Mouse (Mus musculus) common myeloid progenitor, adult 5-6 weeks (primary cell): ENCODE results near the gene Stk32c. TPM values are rescaled to one million over a fixed set of nuclear protein-coding genes. Genes with fewer than 3 reads are reported as not detected.

Experiments
- ATAC-seq: replicated peaks from 2 replicates; pipeline ENCODE4 v1.8.0; 2016; ENCODE audit warnings: low read depth, mild to moderate bottlenecking, moderate TSS enrichment, inconsistent platforms; ENCODE audit not compliant: poor library complexity, severe bottlenecking
- total RNA-seq: library from RNA; stranded (forward); fragments of 200-1000, 187-1606 nt; gene quantifications from 2 replicates; pipeline ENCODE4 v1.2.3, GENCODE M21; 2017

The Stk32c gene
- total RNA-seq, 1 experiment from 2014 or later = not detected

DNA sequence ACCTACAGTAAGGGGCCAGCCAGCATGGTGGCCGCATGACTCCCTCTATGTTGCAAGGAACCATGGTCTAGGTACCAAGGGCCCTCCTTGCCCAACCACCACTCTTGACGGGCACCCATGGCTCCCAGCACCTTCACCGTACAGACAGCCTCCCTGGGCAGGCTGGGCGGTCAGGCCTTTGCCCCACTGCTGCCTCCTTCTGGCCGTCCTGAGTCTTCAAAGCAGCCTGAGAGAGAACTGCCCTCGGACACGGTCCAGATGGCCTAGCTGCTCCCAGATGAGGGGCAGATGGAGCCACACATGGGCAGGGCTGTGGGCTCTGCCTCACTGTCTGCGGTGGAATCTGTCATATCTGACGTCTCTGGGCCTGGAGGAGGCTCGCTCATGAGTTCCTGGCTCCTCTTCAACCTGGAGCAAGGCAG is 109.1 kb downstream of the Stk32c start:
- no peak for ATAC-seq

DNA sequence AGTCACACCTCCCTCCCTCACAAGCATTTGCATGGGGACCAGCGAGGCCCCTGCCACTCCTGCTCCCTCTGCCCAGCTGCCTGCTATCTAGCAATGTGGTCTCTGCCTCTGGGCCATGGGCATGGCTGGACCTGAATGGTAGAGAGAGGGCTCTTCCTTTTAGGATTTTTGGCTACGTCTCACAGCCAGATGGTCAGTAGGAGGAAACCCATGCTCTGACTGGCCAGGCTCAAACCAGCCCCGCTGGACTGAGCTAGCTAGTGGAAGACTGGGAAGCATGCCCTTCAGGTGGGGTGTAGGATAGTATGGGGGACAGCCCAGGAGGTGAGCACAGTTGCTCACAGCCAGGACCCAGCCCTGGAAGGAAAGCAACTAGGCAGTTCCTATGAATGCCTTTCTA is 111.3 kb downstream of the Stk32c start:
- ATAC-seq = no peak

DNA sequence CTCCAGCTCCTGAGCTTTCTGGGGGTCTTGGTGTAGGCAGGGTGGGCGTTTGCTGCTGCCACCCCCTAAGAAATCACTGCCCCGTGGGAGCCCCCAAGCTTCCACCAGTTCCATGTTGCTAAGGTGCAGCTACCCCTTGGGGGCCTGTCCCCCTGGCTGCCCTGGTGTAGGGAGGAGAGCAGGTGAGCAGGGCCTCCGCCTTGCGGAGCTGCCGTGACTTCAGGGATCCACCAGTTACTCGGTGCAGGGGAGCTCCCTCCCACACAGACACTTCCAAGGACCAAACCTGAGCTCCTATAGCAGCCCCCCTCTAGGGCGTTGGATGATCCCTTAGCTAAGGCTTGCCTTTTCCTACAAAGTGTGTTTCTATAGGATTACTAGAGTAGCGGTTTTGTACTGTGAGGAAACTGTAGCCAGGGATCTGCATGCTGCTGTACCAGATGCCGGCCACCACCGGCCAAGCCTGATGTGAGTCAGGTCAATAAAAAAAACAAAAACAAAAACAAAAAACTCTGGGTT is 111.8 kb downstream of the Stk32c start:
- ATAC-seq = no peak

DNA sequence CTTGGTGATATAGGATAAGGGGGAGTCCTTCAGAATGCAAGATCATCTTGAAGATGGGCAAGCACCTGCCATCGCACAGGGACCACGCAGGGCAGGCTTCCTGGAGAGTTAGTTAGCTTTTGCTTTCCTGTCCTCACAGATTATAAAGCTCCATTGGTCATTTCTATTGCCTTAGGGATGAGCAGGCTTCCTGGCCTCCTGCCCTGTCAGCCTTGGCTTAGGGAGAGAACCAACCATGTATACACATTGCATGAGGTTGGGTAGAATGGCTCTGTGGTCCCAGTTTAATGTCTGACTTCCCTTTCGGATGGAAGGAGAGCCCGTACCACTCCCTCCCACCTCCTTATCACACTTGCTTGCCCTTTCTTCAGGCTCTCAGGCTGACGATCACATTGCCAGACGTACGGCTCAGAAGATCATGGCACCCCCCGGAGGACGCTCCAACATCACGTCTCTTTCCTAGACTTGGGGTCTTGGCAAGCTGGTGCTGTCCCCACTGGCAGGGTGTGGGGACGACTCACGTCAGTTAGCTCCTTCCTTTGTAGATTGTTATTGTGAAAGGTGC is 112.5 kb downstream of the Stk32c start:
- no peak for ATAC-seq

DNA sequence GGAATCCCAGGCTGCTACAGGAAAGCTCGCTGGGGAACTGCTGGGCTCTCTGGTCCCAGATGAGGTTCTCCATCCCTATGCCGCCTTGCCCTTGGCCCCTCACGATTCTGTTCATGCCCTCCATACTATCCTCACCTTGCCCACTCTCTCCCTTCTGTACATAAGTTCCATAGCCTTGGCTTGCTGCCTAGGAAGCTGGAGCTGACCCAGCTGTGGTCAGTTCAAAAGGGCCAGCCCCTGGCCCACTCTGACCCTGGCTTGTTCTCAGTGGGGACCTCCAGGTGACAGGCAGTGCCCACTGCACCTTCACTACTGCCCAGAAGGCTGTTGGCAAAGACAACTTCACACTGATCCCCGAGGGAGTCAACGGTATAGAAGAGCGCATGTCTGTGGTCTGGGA is 116.7 kb downstream of the Stk32c start:
- ATAC-seq = no peak

GRCm38 (mm10) chr7:139095282-139095681 is 117.8 kb downstream of the Stk32c start:
- no peak for ATAC-seq

GRCm38 (mm10) chr7:139094761-139095160 is 118.3 kb downstream of the Stk32c start:
- ATAC-seq = no peak

DNA sequence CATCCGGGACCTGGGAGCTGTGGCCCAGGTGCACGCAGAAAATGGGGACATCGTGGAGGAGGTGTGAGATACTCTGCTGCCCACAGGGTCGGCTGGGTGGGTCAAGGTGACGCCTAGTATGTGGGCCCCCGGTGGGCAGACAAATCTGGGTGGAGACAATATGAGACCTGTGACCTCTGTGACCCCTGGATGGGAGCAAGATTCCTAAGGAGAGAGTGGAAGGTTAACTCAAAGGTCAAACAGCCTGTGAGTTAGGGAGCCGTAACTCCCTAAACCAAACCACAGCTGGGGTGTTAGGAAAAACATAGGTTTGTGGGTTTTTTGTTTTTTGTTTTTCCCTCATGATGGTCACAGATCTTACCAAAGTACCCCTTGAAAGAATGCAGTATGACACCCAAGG is 119.3 kb downstream of the Stk32c start:
- ATAC-seq = no peak

GRCm38 (mm10) chr7:139093124-139093523 is 120.0 kb downstream of the Stk32c start:
- no peak for ATAC-seq

- ATAC-seq = no peak
Observed at GRCm38 (mm10) chr7:139092676-139093075, 120.4 kb downstream of the Stk32c start.

GRCm38 (mm10) chr7:139091681-139092080 is 121.4 kb downstream of the Stk32c start:
- ATAC-seq = no peak

DNA sequence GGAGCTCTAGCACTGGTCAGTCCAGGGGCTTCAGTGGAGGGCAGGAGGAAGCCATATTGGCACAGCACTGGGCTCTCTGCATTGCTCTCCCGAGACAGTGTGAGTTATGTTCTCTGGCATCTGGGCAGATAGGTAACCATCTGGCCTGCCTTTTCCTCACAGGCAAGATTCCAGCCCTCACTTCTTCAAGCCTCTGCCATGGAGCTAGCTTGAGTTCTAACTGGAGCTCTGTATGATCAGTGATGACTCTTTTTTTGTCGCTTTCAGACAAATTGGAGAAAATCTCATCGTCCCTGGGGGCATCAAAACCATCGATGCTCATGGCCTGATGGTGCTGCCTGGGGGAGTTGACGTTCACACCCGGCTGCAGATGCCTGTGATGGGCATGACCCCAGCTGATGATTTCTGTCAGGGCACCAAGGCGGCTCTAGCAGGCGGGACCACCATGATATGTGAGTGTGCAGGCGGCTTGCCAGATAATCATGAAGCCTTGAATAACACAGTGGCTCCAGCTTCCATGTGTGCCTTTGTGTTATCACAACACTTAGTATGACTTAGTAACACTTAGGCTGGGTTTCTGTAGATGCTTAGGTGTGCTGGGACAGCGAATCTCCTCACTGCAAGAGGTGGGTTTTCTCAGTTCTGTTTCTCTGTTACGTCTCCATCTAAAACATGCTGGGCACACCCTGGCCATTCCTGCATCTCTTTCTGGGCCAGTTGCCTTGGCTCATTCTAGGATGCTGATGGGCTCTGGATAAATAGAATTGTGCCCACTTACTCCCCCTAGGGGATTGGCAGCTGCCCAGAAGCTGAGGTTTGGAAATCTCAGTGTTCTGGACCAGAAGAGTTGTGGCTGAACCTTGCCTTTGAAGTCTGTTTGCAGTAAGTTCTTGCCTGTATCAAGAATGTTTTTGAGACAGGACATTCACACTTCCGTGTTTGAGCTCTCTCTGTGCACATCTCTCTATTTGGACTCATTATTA is 122.9 kb downstream of the Stk32c start:
- ATAC-seq = no peak

- ATAC-seq = no peak
Observed at GRCm38 (mm10) chr7:139087801-139088200, 125.3 kb downstream of the Stk32c start.

DNA sequence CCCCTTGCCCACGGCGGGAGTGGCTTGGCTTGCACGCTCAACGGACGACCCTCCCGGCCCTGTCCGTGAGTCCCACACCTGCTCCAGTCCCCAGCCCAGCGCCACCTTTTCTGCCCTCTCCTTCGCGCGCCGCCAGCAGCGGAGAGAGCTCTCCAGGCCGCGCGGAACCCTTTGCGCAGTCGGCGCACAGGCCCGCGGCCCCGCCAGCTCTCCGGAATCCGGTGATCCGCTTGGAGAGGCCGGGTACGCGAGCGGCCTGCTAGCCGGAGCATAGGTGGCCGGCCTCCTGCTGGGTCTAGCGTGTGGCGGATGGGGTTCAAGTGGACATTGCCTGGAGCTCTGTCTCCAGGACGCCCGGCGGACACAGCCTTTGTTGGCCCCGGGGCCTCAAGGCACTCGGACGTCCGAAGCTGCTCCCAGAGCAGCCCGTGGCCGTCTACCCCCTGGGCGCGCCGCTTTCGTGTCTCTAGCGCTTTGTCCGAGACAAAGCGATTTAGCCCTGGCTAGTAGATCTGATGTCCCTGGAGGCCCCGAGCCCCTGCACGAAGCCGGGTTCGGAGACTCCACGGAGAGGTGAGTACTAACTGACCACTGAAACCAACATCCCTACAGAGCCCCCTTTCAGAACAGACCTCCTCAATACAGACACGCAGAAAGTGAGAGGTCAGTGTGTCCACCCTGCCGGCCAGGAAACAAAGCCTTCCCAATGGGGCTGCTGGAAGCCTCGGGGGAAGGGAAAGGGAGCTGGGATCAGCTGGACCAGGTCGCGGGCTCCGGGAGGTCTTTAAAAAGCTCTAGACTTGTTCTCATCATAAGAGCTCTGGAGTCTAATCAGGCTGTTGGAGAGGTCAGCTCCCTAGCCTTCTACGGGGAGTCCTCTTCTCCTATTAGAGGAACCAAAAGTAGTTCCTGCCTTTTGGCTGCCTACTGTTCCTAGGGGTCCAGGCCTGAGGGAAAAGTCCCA is 126.6 kb downstream of the Stk32c start:
- no peak for ATAC-seq

DNA sequence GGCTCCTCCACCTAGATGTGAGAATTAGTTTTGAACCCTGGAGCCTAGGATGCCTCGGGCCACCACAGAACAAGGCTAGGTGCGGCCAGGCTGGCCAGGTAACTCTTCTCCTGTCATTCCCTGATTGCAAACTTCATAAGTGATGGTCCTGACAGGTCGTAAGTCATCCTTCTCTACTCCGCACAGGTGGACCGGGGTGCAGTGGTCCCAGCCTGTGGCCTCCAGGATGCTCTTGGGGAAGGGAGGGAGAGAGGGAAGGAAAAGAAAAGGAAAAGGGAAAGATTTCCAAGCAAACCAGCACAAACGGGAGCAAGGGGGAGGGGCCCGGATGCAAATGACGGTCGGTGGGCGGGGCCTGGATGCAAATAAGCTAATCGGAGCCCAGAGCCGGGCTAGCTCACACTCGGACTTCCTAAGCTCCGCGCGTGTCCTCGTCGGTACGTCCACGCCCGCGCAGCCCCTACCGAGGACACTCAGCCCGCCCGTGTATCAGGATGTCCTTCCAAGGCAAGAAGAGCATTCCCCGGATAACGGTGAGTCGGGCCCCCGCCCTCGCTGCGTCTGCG is 127.4 kb downstream of the Stk32c start, which contains the start of gene Dpysl4:
Gene Dpysl4 (plus strand): TSS at position 373 of the 566 bp plus-strand sequence.
- no peak for ATAC-seq

GRCm38 (mm10) chr7:139084316-139084715 is 128.8 kb downstream of the Stk32c start:
- no peak for ATAC-seq

- ATAC-seq = no peak
Observed at GRCm38 (mm10) chr7:139082281-139082680, 130.8 kb downstream of the Stk32c start.

GRCm38 (mm10) chr7:139081158-139081557 is 131.9 kb downstream of the Stk32c start:
- no peak for ATAC-seq

- no peak for ATAC-seq
Observed at GRCm38 (mm10) chr7:139080714-139081113, 132.4 kb downstream of the Stk32c start.

GRCm38 (mm10) chr7:139079141-139079540 is 134.0 kb downstream of the Stk32c start:
- ATAC-seq = no peak
